Mouse (Mus musculus): ENCODE measurements around the gene Myo15b. TPM values are rescaled to one million over a fixed set of nuclear protein-coding genes. Genes with fewer than 3 reads are reported as not detected.

Myo15b gene
- polyA plus RNA-seq, 2 experiments = 0.29 to 0.42 TPM

DNA sequence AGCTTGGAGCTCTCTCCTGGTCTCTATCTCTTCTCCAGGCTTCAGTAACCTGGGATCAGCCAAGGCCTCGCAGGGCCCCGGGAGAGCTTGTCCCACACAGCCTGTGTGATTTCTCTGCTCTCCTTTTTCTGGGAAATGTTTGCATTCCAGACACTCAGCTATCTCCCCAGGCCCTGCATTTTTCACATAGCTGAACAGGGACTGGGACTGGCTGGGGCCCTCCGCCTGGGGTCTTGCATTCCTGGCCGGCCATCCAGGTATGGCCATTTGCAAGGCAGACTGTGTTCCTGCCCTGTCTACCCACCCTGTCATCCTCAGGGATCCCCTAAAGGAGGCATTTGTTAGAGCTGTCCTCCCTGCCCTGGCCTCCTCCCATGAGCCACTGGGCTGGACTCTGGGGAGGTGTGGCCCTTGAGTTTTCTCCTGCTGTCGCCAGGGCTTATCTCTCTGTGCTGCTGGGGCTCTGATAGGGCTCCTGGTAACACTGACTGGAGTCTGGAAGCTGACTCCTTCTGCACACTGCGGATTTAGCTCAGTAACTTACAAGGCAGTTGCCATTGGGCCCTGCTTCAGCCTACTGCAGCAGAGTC is 16.1 kb upstream of the Myo15b start:
- Histone ChIP-seq H3K27me3 (ENCODE audit: control insufficient read depth, insufficient read depth, low read length) (no peaks in the 10 kb centered on the region), H3K4me3 (ENCODE audit: insufficient read depth in 1 of 2, low read depth in 2 of 2, low read length in 2 of 2) (no peak overlapping the region), H3K27ac (peak overlapping the region; percentile 78), H3K36me3 (replicated peaks; ENCODE audit: control insufficient read depth, insufficient read depth, low read depth) (peaks cover 5% of the 10 kb centered on the region), H3K9ac (replicated peaks) (peak overlapping the region; percentile 38), H3K4me2 (ENCODE audit: low read depth) (peak overlapping the region; percentile 61), H3K4me1 (replicated peaks; ENCODE audit: control insufficient read depth in 2 of 2, insufficient read depth in 2 of 2, low read length in 1 of 2) (peaks cover 26 to 42% of the 10 kb centered on the region in 2 experiments), H3K9me3 (ENCODE audit: control insufficient read depth, low read length) (no peaks in the 10 kb centered on the region; the same call in 1 of the 2 replicates)
- no peak for TF ChIP-seq CTCF (IDR thresholded peaks at IDR 0.05; ENCODE audit: low read depth)
- TF ChIP-seq EP300 (IDR thresholded peaks at IDR 0.05; ENCODE audit: low read depth) = peak; percentile 58; the same call in 1 of the 2 replicates
- DNase-seq (ENCODE audit: low read depth in 3 of 3, low spot score in 3 of 3) (peak; percentile 78 to 82 (median 79)), ATAC-seq (ENCODE audit: insufficient read depth) (peak; percentile 93)
- WGBS (ENCODE audit: insufficient replicate concordance) = 15% methylated on average over 6 of the region's 6 CpGs

DNA sequence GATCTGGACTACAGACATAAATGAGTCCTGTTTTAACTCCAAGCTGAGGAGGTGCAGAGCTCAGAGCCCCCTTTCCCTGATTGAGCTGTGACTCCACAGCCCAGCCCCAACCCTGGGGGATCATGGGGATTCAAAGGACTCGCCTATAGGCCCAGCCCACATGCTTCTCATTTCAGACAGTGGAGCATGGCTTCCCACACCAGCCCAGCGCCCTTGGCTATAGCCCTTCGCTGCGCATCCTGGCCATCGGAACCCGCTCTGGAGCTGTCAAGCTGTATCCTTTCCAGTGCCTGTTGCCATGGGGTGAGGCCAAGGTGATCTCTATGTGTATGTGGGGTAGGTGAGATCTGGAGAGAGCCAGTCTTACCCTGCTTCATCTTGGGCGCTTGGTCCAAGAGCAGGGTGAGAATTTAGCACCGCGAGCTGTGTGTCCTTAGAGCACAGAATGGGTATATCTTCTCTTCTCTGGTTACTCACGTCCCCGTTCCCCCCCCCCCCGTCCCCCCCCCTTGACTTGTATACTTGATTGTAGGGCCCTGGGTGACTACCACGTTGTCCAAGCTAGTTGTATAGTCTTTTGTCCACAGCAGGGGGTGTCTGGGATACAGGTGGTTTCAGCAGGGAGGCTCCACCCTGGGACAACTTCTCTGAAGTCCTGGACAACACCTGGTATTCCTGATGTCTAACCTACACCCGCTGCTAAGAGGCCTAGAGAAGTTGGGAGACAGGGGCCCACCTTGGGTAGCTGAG is 14.9 kb upstream of the Myo15b start:
- WGBS (ENCODE audit: insufficient replicate concordance) = 67% methylated on average over 14 of the region's 14 CpGs
- Histone ChIP-seq H3K27ac (no peak overlapping the region), H3K36me3 (replicated peaks; ENCODE audit: control insufficient read depth, insufficient read depth, low read depth) (peaks cover 5% of the 10 kb centered on the region), H3K4me2 (ENCODE audit: low read depth) (no peak overlapping the region), H3K9me3 (ENCODE audit: control insufficient read depth, low read length) (no peaks in the 10 kb centered on the region; the same call in 1 of the 2 replicates), H3K4me3 (ENCODE audit: insufficient read depth in 1 of 2, low read depth in 2 of 2, low read length in 2 of 2) (no peak overlapping the region), H3K4me1 (replicated peaks; ENCODE audit: control insufficient read depth in 2 of 2, insufficient read depth in 2 of 2, low read length in 1 of 2) (peaks cover 26 to 41% of the 10 kb centered on the region in 2 experiments), H3K27me3 (ENCODE audit: control insufficient read depth, insufficient read depth, low read length) (no peaks in the 10 kb centered on the region), H3K9ac (replicated peaks) (no peak overlapping the region; the same call in 1 of the 2 replicates)
- ATAC-seq (ENCODE audit: insufficient read depth) (no peak), DNase-seq (ENCODE audit: low read depth in 3 of 3, low spot score in 3 of 3) (no peak)
- no peak for TF ChIP-seq CTCF (IDR thresholded peaks at IDR 0.05; ENCODE audit: low read depth)
- no peak for TF ChIP-seq EP300 (IDR thresholded peaks at IDR 0.05; ENCODE audit: low read depth)

DNA sequence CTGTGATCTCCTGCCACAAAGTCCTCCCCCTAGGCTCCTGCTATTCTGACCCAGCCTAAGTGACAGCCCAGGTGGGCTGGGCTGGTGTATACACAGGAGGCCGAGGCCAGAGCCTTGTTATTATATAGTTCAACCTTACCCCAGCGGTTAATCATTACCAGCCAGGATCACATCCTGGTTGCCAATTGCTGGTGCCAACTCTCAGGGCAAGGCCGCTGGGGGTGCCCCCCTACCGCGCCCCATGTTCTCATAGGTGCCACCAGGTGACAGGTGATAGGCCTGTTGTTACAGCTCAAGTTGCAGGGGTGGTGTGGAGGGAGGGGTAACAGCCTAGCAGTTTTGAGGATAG is 14.3 kb upstream of the Myo15b start:
- Histone ChIP-seq H3K4me2 (ENCODE audit: low read depth) (no peak overlapping the region), H3K9ac (replicated peaks) (no peak overlapping the region), H3K27ac (no peak overlapping the region), H3K4me1 (replicated peaks; ENCODE audit: control insufficient read depth in 2 of 2, insufficient read depth in 2 of 2, low read length in 1 of 2) (peaks cover 22 to 36% of the 10 kb centered on the region in 2 experiments), H3K27me3 (ENCODE audit: control insufficient read depth, insufficient read depth, low read length) (no peaks in the 10 kb centered on the region), H3K9me3 (ENCODE audit: control insufficient read depth, low read length) (no peaks in the 10 kb centered on the region; the same call in 1 of the 2 replicates), H3K4me3 (ENCODE audit: insufficient read depth in 1 of 2, low read depth in 2 of 2, low read length in 2 of 2) (no peak overlapping the region), H3K36me3 (replicated peaks; ENCODE audit: control insufficient read depth, insufficient read depth, low read depth) (peaks cover 5% of the 10 kb centered on the region)
- ATAC-seq (ENCODE audit: insufficient read depth) (no peak), DNase-seq (ENCODE audit: low read depth in 3 of 3, low spot score in 3 of 3) (no peak)
- 83% methylated on average over 5 of the region's 5 CpGs for WGBS (ENCODE audit: insufficient replicate concordance)
- TF ChIP-seq EP300 (IDR thresholded peaks at IDR 0.05; ENCODE audit: low read depth) (no peak), CTCF (IDR thresholded peaks at IDR 0.05; ENCODE audit: low read depth) (no peak)

DNA sequence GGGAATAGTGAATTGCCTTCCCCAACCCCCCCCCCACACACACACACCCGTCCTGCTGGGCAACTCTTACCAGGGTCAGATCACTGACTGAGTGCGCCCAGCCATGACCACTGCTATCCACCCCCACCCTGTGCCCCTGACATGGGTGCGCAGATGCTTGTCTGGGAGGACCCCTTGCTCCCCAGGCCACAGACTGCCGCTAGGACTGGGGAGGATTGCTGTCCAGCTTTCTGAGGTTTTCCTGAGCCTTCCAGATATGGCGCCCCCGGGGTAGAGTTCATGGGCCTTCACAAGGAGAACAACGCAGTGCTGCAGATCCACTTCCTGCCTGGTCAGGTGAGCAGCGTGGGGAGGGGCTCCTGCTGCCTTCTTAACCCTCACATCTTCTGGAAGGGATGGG is 14.0 kb upstream of the Myo15b start:
- Histone ChIP-seq H3K4me2 (ENCODE audit: low read depth) (no peak overlapping the region), H3K9ac (replicated peaks) (no peak overlapping the region), H3K4me1 (replicated peaks; ENCODE audit: control insufficient read depth in 2 of 2, insufficient read depth in 2 of 2, low read length in 1 of 2) (peaks cover 20 to 32% of the 10 kb centered on the region in 2 experiments), H3K4me3 (ENCODE audit: insufficient read depth in 1 of 2, low read depth in 2 of 2, low read length in 2 of 2) (no peak overlapping the region), H3K27me3 (ENCODE audit: control insufficient read depth, insufficient read depth, low read length) (no peaks in the 10 kb centered on the region), H3K36me3 (replicated peaks; ENCODE audit: control insufficient read depth, insufficient read depth, low read depth) (peaks cover 5% of the 10 kb centered on the region), H3K27ac (no peak overlapping the region), H3K9me3 (ENCODE audit: control insufficient read depth, low read length) (no peaks in the 10 kb centered on the region; the same call in 1 of the 2 replicates)
- no peak for TF ChIP-seq EP300 (IDR thresholded peaks at IDR 0.05; ENCODE audit: low read depth)
- TF ChIP-seq CTCF (IDR thresholded peaks at IDR 0.05; ENCODE audit: low read depth) = no peak
- ATAC-seq (ENCODE audit: insufficient read depth) = no peak
- DNase-seq (ENCODE audit: low read depth in 3 of 3, low spot score in 3 of 3) = no peak
- WGBS (ENCODE audit: insufficient replicate concordance) = 69% methylated on average over 8 of the region's 8 CpGs

DNA sequence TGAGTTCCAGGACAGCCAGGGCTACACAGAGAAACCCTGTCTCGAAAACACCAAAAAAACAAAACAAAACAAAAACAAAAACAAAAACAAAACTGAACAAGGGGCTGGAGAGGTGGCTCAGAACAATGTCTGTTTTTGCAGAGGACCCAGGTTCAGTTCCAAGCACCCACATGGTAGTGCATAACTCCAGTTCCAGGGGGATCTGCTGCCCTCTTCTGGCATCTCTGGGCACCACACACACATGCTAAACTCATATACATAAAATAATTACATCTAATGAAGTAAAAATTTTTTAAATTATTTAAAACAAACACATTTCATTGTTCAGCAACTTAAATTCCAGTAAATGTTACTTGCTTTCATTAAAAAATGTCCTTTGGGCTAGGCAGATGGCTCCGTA is 12.4 kb upstream of the Myo15b start:
- Histone ChIP-seq H3K4me1 (replicated peaks; ENCODE audit: control insufficient read depth in 2 of 2, insufficient read depth in 2 of 2, low read length in 1 of 2) (peaks cover 20 to 22% of the 10 kb centered on the region in 2 experiments), H3K36me3 (replicated peaks; ENCODE audit: control insufficient read depth, insufficient read depth, low read depth) (peaks cover 5% of the 10 kb centered on the region), H3K4me2 (ENCODE audit: low read depth) (no peak overlapping the region), H3K4me3 (ENCODE audit: insufficient read depth in 1 of 2, low read depth in 2 of 2, low read length in 2 of 2) (no peak overlapping the region), H3K27ac (no peak overlapping the region), H3K9ac (replicated peaks) (no peak overlapping the region), H3K9me3 (ENCODE audit: control insufficient read depth, low read length) (no peaks in the 10 kb centered on the region; the same call in 1 of the 2 replicates), H3K27me3 (ENCODE audit: control insufficient read depth, insufficient read depth, low read length) (no peaks in the 10 kb centered on the region)
- DNase-seq (ENCODE audit: low read depth in 3 of 3, low spot score in 3 of 3) (no peak), ATAC-seq (ENCODE audit: insufficient read depth) (no peak)
- TF ChIP-seq EP300 (IDR thresholded peaks at IDR 0.05; ENCODE audit: low read depth) (no peak), CTCF (IDR thresholded peaks at IDR 0.05; ENCODE audit: low read depth) (peak; percentile 39; the same call in 1 of the 2 replicates)
- 92% methylated on average over 2 of the region's 2 CpGs for WGBS (ENCODE audit: insufficient replicate concordance)

All from liver, embryonic 14.5 days (tissue).